Mouse (Mus musculus) frontal cortex, postnatal 10 days (tissue): ENCODE measurements around the gene Prr23a3.

Source experiments
- DNase-seq, 2 experiments: peaks; one replicate each; pipeline ENCODE4 v3.0.0; 2022; ENCODE audit warnings: low spot score in 2 of 2, mixed read lengths in 1 of 2

The Prr23a3 gene

DNA sequence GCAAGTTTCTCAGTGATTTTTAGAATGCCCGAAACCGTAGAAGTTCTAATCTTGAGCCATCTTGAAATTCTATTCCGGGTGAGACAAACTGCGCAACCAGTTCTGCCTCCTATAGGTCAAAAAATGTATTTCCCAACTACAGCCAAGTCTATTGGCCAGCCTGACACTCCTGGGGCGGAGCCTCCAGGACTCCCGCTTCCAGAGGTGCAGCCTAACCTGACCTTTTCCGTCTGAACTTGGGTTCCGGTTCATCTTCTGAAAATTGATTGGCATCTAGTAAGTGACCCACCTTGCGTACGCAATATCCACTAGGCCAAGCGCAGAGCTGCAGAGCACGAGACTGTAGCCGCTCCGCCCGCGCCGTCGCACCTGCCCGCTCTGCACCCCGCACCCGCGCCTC lies at the start of gene Prr23a3:
Gene Prr23a3, plus strand, starts transcription at position 197 of the 400 bp plus-strand sequence.
- DNase-seq: no peak

DNA sequence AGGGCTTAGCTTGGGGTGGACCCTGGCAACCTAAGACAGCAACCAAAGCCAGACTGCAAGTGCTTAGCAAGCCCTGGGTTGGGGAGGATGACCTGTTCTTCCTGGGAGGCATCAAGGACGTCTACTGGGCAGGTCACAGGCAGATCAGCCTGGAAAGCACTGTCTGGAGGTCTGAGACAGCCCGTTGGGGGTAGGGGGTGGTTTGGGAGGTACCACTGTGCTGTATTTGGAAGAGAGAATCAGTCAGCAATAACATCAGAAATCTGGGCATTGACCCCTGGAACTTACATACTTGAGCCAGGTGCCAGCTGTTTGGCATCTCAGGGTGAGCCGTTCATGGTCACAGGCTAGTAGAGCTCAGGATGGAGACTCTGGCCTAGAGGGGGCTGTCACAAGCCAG lies 48.5 kb upstream of the Prr23a3 start:
- no peak for DNase-seq

DNA sequence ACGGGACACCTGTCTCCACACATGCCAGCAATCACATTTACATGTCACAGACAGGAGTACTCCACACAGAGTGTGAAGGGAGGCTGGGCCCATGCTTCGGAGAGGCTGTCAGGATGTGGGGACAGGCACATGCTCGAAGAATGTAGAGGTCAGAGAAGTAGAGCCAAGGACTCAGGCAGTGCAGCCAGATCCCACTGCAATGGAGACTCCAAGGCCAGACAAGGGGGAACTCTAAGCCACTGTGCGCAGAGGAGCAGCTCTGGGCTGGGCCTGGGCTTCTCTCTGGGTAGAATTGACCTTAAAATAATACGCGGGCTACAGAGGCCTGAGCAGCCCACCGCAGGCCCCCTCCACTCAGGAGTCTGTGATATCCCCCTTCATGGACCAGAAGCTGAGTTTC lies 47.0 kb upstream of the Prr23a3 start:
- no peak for DNase-seq

DNA sequence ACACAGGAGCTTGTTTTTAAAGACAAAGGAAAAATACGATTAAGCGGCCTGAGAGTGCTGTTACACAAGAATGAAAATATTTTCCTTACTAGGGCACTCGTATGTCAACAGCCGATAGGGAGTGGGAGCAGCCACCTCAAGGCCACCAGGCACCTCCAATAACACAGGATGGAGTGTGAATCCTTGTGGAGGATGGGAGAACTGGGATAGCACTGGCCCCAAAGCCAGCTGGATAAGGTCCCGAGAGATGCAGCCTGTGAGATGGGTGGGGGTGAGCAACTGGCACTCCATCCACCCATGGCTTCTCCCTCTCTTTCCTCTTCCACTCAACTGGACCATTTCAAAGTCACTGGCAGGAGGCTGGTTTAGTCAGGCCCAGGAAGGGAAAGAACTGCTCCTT lies 45.6 kb upstream of the Prr23a3 start:
- DNase-seq: no peak

DNA sequence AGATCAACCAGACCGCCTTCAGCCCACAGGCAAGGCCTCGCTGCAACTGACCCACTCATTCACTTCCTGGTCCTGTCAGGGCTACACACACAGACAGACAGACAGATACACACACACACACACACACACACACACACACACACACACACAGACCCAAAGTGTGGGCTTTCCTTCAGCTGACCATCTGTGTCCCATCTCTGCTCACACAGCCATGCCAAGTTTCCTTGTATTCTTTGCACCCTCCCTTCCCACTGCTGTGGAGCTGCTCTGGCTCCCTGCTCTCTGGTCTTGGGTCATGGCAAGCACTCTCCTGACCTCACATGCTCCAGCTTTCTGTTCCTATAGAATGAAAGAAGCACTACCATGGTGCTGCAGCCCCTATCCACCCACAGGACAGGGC lies 45.1 kb upstream of the Prr23a3 start:
- DNase-seq: no peak

DNA sequence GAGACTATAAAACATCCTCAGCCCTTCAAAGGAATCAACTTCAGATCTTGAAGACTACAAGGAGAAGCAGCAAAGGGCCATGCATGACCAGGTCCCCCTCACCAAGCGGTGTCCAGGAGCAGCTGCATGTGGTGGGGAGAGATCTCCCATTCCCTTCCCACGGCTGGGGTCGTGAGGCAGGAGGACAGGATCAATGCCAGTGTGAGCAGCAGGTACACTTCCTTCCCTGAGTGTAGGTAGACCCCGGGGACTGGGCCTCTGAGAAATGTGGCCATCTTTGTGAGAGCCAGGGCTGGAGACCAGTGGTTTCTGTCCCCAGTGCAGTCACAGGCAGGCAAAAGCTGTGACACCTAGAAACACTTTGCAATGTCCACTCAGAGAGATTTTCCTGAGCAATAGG lies 44.1 kb upstream of the Prr23a3 start:
- DNase-seq: no peak

DNA sequence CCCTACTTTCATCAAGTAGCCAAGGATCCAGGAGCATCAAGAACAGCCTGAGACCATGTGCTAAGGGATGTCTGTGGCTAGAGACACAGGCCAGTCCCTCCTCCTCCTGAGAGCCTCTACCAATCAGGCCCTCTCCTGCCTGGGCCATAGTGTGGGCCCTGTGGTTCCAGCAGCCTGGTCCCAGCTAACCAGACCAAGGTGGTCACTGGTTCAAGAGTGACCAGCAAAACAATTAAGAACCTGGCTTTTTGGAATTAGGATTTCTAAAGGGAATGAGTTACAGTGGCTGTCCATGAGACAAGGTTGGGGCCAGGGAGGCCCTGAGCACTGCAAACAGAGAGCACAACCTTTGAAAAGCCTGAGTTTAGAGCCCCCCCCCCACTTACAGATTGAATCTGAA lies 43.5 kb upstream of the Prr23a3 start:
- DNase-seq: no peak

DNA sequence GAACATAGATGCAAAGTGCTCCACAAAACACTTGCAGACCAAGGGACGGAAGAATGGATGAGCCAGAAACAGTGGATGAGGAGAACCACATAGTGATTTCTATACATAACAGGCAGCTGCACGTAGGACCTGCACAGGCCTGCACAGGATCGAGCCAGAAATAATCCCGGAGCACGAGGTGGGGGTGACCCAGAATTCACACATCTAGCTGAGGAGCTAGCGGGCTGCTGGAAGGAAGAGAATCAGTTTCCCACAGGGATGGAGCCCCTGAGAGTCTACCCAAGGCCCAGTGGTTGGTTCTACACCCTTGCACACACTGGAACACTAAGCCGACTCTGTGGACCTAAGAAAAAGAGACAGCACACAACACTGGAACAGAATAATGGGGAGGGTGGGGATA lies 40.8 kb upstream of the Prr23a3 start:
- DNase-seq: no peak

DNA sequence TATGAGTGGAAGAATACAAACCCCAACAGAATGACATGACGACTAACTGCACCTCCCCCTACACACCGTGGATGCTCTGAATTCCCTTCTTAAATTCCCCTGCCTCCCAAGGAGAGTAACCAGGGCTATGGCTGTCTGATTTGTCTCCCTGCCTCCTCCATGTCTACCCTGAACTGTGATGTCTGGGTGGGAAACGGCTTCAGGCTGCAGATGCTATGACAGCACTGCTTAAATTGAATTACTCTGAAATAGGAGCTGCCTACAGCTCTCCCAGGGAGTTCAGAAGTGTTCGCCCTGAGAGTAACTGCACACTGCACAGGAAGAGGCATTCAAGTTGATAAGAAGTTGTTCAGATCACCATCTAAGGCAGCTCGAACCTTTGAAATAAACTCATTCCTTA lies 35.1 kb upstream of the Prr23a3 start:
- DNase-seq: no peak

DNA sequence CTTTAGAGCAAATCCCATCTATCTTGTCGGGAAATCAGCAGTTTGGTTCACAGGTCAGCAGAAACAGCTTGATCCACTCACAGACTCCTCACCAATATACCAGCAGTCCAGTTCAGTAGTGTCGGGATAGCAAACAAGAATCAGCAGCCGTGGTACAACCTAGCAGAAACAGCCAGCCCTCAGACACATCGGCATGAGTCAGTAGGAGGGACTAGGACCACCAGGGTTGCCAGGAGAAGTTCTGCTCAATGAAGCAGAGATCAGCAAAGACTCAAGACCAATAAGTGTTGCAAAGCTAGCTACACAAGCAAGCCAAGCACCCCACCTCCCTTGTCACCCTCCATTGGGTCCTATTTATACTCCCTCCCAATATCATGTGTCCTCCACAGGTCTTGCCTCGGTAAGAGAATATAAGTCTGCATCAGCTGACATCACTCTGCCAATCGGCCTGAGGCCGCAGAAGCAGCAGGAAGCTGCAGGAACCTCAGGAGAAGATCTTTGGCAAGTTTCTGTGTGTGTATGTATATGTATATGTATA lies 27.0 kb upstream of the Prr23a3 start:
- no peak for DNase-seq

DNA sequence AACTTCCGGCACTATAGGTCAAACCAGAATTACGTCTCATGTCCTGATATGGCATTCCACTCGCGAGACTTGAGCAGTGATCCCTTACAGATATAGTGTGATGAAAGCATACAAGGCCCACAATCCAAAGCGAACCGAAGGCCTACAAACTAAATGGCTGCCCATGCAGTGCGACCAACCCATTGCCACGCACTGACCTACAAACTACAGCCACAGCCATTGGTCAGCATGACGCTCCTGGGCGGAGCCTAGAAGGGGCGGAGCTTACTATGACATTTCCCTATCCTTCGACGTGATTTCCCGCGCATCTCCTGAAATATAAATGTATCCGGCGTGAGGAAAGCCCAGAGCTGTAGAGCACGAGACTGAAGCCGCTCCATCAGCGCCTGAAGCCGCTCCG lies 22.4 kb upstream of the Prr23a3 start, which contains the start of gene Prr23a1:
Gene Prr23a1, plus strand, starts transcription at position 387 of the 400 bp plus-strand sequence.
- DNase-seq: no peak

DNA sequence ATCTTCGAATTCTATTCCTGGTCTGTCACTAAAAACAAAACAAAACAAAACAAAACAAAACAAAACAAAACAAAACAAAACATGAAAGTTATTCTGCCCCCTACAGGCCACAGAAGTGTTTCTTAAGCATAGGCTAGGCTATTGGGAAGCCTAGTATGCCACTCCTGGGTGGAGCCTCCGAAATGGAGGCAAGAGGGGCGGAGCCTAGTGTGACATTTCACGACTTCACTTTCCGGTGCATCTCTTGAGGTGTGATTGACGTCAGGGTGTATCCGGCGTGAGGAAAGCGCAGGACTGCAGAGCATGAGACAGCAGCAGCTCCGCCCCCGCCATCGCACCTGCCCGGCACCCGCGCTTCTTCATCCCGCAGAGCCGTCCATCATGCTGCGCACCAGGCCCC lies 8.4 kb upstream of the Prr23a3 start, which contains the start of gene Prr23a2:
Gene Prr23a2, plus strand, starts transcription at position 285 of the 400 bp plus-strand sequence.
- DNase-seq: no peak

DNA sequence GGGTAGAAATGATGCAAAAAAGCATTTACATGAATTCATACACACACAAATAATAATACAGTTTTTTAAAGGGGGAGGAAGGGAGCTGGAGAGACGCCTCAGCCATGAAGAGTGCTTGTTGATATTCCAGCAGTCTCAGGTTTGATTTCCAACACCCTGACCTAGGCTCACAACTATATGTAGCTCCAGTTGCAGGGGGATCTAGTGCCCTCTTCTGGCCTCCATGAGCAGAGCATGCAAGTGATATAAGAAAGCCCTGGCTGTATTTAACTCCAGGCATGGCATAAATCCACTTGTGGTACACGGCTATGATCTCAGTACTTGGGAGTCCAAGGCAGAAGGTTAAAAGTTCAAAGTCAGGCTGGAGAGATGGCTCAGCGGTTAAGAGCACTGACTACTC lies 1.1 kb upstream of the Prr23a3 start:
- DNase-seq: no peak

DNA sequence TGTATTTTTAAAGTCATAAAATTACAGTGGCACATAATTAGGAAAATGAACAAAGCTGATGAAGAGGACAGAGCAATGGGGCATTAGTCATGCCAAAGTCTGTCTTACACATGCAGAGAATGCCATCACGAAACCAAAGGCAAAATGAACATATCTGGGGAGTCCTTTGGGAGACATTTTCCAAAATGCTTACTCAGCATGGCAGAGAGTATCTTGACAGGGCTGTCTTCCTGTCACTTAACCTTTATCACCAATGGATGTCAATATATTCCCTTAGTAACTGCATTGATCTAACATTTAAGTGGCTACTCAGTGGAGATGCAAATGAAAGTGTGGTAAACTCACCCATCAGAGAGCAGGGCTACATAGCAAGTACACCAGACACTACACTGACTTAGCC lies 36.9 kb downstream of the Prr23a3 start:
- DNase-seq: no peak

DNA sequence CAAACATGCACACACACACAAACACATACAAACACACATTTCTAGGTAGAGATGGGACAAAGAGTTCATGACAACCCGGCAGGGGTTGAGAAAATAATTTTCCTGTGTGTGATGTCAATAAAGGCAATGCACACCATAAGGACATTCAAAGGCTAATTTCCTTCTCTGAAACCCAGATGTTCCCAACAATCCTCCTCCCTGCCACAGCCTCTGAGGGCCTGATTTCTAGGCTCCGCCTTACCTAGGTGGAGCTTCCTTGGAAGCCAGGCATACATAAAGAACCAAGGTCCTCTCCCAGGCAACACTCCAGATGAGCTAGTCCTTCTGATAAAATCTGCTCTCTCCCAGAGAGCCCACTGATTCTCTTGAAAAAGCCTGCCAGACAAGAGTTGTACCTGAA lies 38.3 kb downstream of the Prr23a3 start, which contains the start of gene 7420426K07Rik:
Gene 7420426K07Rik, plus strand, starts transcription at position 301 of the 400 bp plus-strand sequence.
- no peak for DNase-seq
